Mouse (Mus musculus): ENCODE data around the gene Safb2. TPM values are rescaled to one million over a fixed set of nuclear protein-coding genes. Genes with fewer than 3 reads are reported as not detected.

Safb2 gene
- polyA plus RNA-seq, 2 experiments: 16.8 to 40.2 TPM

- Histone ChIP-seq H3K36me3 (replicated peaks; ENCODE audit: control insufficient read depth, insufficient read depth, low read depth) (peaks cover 61% of the 10 kb centered on the region), H3K9ac (replicated peaks) (no peak overlapping the region), H3K4me1 (replicated peaks; ENCODE audit: control insufficient read depth in 2 of 2, insufficient read depth in 2 of 2, low read length in 1 of 2) (peaks cover 14 to 19% of the 10 kb centered on the region in 2 experiments), H3K4me2 (ENCODE audit: low read depth) (no peak overlapping the region), H3K27me3 (ENCODE audit: control insufficient read depth, insufficient read depth, low read length) (no peaks in the 10 kb centered on the region), H3K4me3 (ENCODE audit: insufficient read depth in 1 of 2, low read depth in 2 of 2, low read length in 2 of 2) (no peak overlapping the region), H3K27ac (no peak overlapping the region), H3K9me3 (ENCODE audit: control insufficient read depth, low read length) (no peaks in the 10 kb centered on the region)
- DNase-seq (ENCODE audit: low read depth in 3 of 3, low spot score in 3 of 3): no peak
- ATAC-seq (ENCODE audit: insufficient read depth): no peak
- WGBS (ENCODE audit: insufficient replicate concordance): 82% methylated on average over 1 of the region's 1 CpGs
- no peak for TF ChIP-seq CTCF (IDR thresholded peaks at IDR 0.05; ENCODE audit: low read depth)
- TF ChIP-seq EP300 (IDR thresholded peaks at IDR 0.05; ENCODE audit: low read depth): no peak
These were observed 3.4 kb upstream of the Safb2 start for GRCm38 (mm10) chr17:56587773-56588172.

GRCm38 (mm10) chr17:56585171-56585821 is 911 bp upstream of the Safb2 start:
- Histone ChIP-seq H3K9ac (replicated peaks) (peak overlapping the region; percentile 88), H3K27me3 (ENCODE audit: control insufficient read depth, insufficient read depth, low read length) (no peaks in the 10 kb centered on the region), H3K4me3 (ENCODE audit: insufficient read depth in 1 of 2, low read depth in 2 of 2, low read length in 2 of 2) (peak overlapping the region; percentile 77 to 100), H3K4me1 (replicated peaks; ENCODE audit: control insufficient read depth in 2 of 2, insufficient read depth in 2 of 2, low read length in 1 of 2) (peaks cover 14 to 29% of the 10 kb centered on the region in 2 experiments), H3K9me3 (ENCODE audit: control insufficient read depth, low read length) (no peaks in the 10 kb centered on the region), H3K27ac (peak overlapping the region; percentile 83), H3K4me2 (ENCODE audit: low read depth) (peak overlapping the region; percentile 92), H3K36me3 (replicated peaks; ENCODE audit: control insufficient read depth, insufficient read depth, low read depth) (peaks cover 61% of the 10 kb centered on the region)
- no peak for TF ChIP-seq EP300 (IDR thresholded peaks at IDR 0.05; ENCODE audit: low read depth)
- no peak for TF ChIP-seq CTCF (IDR thresholded peaks at IDR 0.05; ENCODE audit: low read depth)
- DNase-seq (ENCODE audit: low read depth in 3 of 3, low spot score in 3 of 3) (peak in 1 of 3 experiments; percentile 31), ATAC-seq (ENCODE audit: insufficient read depth) (peak; percentile 8; the same call in 1 of the 2 replicates)
- under 1% methylated on average over 61 of the region's 61 CpGs for WGBS (ENCODE audit: insufficient replicate concordance)

DNA sequence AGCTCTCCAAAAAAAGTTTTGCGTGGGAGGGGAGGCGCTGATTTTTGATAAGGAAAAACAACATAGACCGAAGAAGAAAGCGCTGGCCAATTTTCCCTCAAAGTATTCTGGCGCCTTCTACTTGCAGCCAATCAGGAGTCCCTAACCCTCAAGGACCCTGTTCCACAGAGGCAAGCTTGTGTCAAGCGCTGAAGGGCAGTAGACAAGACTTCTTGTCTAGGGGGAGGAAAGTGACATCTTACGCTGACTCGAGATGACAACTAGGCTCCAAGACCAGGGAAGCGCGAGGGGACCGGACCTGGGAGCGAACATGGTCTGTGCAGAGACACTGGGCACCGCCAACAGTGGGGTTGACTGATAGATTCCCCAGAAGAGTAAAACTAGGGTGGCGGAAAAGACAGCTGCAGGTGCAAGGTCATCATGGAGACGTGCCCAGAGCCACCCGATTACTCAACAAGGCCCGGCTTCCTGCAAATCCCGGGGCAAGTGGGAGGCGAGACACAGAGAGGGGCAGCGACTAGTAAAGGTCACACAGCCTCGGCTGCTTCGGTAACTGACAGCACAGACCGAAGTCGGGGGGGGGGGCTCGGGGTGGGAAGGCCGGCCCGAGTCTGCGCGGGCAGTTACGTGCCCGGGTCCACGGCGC is 651 bp downstream of the Safb2 start:
- peaks cover 14 to 29% of the 10 kb centered on the region in 2 experiments for H3K4me1 ChIP-seq (replicated peaks; ENCODE audit: control insufficient read depth in 2 of 2, insufficient read depth in 2 of 2, low read length in 1 of 2)
- ATAC-seq (ENCODE audit: insufficient read depth) (no peak), DNase-seq (ENCODE audit: low read depth in 3 of 3, low spot score in 3 of 3) (peak; percentile 23 to 44 (median 35))
- H3K36me3 ChIP-seq (replicated peaks; ENCODE audit: control insufficient read depth, insufficient read depth, low read depth): peaks cover 61% of the 10 kb centered on the region
- H3K4me2 ChIP-seq (ENCODE audit: low read depth): peak overlapping the region; percentile 92
- peak overlapping the region; percentile 86 for H3K27ac ChIP-seq
- H3K9ac ChIP-seq (replicated peaks): peak overlapping the region; percentile 87
- TF ChIP-seq EP300 (IDR thresholded peaks at IDR 0.05; ENCODE audit: low read depth) (no peak), CTCF (IDR thresholded peaks at IDR 0.05; ENCODE audit: low read depth) (no peak)
- no peaks in the 10 kb centered on the region for H3K27me3 ChIP-seq (ENCODE audit: control insufficient read depth, insufficient read depth, low read length)
- WGBS (ENCODE audit: insufficient replicate concordance): under 1% methylated on average over 33 of the region's 33 CpGs
- H3K9me3 ChIP-seq (ENCODE audit: control insufficient read depth, low read length): no peaks in the 10 kb centered on the region
- H3K4me3 ChIP-seq (ENCODE audit: insufficient read depth in 1 of 2, low read depth in 2 of 2, low read length in 2 of 2): peak overlapping the region; percentile 77 to 92

- H3K4me1 ChIP-seq (replicated peaks; ENCODE audit: control insufficient read depth in 2 of 2, insufficient read depth in 2 of 2, low read length in 1 of 2): peaks cover 14 to 29% of the 10 kb centered on the region in 2 experiments
- peak overlapping the region; percentile 86 for H3K27ac ChIP-seq
- no peaks in the 10 kb centered on the region for H3K27me3 ChIP-seq (ENCODE audit: control insufficient read depth, insufficient read depth, low read length)
- ATAC-seq (ENCODE audit: insufficient read depth): no peak
- TF ChIP-seq CTCF (IDR thresholded peaks at IDR 0.05; ENCODE audit: low read depth) (no peak), EP300 (IDR thresholded peaks at IDR 0.05; ENCODE audit: low read depth) (no peak)
- H3K9ac ChIP-seq (replicated peaks): peak overlapping the region; percentile 87
- H3K4me3 ChIP-seq (ENCODE audit: insufficient read depth in 1 of 2, low read depth in 2 of 2, low read length in 2 of 2): peak overlapping the region; percentile 77 to 92
- H3K36me3 ChIP-seq (replicated peaks; ENCODE audit: control insufficient read depth, insufficient read depth, low read depth): peaks cover 61% of the 10 kb centered on the region
- WGBS (ENCODE audit: insufficient replicate concordance): 58% methylated on average over 1 of the region's 1 CpGs
- no peak for DNase-seq (ENCODE audit: low read depth in 3 of 3, low spot score in 3 of 3)
- peak overlapping the region; percentile 92 for H3K4me2 ChIP-seq (ENCODE audit: low read depth)
- no peaks in the 10 kb centered on the region for H3K9me3 ChIP-seq (ENCODE audit: control insufficient read depth, low read length)
These were observed 1.3 kb downstream of the Safb2 start for GRCm38 (mm10) chr17:56583071-56583470.

- WGBS (ENCODE audit: insufficient replicate concordance): 80% methylated on average over 3 of the region's 3 CpGs
- Histone ChIP-seq H3K4me1 (replicated peaks; ENCODE audit: control insufficient read depth in 2 of 2, insufficient read depth in 2 of 2, low read length in 1 of 2) (peaks cover 0 to 4% of the 10 kb centered on the region in 2 experiments; a peak in 1 of 4 replicates), H3K9ac (replicated peaks) (no peak overlapping the region), H3K4me3 (ENCODE audit: insufficient read depth in 1 of 2, low read depth in 2 of 2, low read length in 2 of 2) (no peak overlapping the region), H3K27me3 (ENCODE audit: control insufficient read depth, insufficient read depth, low read length) (no peaks in the 10 kb centered on the region), H3K36me3 (replicated peaks; ENCODE audit: control insufficient read depth, insufficient read depth, low read depth) (peaks cover 85% of the 10 kb centered on the region), H3K9me3 (ENCODE audit: control insufficient read depth, low read length) (no peaks in the 10 kb centered on the region), H3K27ac (no peak overlapping the region), H3K4me2 (ENCODE audit: low read depth) (no peak overlapping the region)
- DNase-seq (ENCODE audit: low read depth in 3 of 3, low spot score in 3 of 3): no peak
- ATAC-seq (ENCODE audit: insufficient read depth): no peak
- TF ChIP-seq CTCF (IDR thresholded peaks at IDR 0.05; ENCODE audit: low read depth): no peak
- no peak for TF ChIP-seq EP300 (IDR thresholded peaks at IDR 0.05; ENCODE audit: low read depth)
These were observed 11.4 kb downstream of the Safb2 start for GRCm38 (mm10) chr17:56572939-56573338.

All from liver, embryonic 14.5 days (tissue).